Mouse (Mus musculus) lung, postnatal 0 days (tissue): ENCODE data around the gene Ppp1r9a. TPM values are rescaled to one million over a fixed set of nuclear protein-coding genes. Genes with fewer than 3 reads are reported as not detected.
"Not testable (repeated sequence)": the region's sequence is repeated elsewhere in the genome, so short reads cannot be mapped to it uniquely, and the experiment has no call there.

Experiments
- ATAC-seq: fragments of 200-750 bp; cut with Nextera tagmentation; 2 replicates; pipeline ENCODE4 v1.8.0; 2017; ENCODE audit warnings: moderate library complexity
- DNase-seq: peaks from one replicate; pipeline ENCODE4 v3.0.0-alpha.2; 2016; ENCODE audit warnings: low spot score
- H3K27ac ChIP-seq: fragments of 300-500 bp; sonication (generic); 2 replicates; pipeline ENCODE4 v1.5.1; 2014; ENCODE audit warnings: antibody characterized with exemption, mild to moderate bottlenecking, low read length, mixed read lengths
- H3K27me3 ChIP-seq: fragments of 300-500 bp; sonication (generic); replicated peaks from 2 replicates; pipeline ENCODE4 v1.6.1; 2014; ENCODE audit warnings: low read length, mixed read lengths; ENCODE audit not compliant: insufficient read depth
- H3K36me3 ChIP-seq: fragments of 300-500 bp; sonication (generic); 2 replicates; pipeline ENCODE4 v1.6.1; 2014; ENCODE audit warnings: low read length, mixed read lengths; ENCODE audit not compliant: insufficient read depth
- H3K4me1 ChIP-seq: fragments of 300-500 bp; sonication (generic); 2 replicates; pipeline ENCODE4 v1.6.1; 2014; ENCODE audit warnings: antibody characterized with exemption, low read depth, low read length, mixed read lengths; ENCODE audit not compliant: insufficient read depth
- H3K4me2 ChIP-seq: fragments of 300-500 bp; sonication (generic); replicated peaks from 2 replicates; pipeline ENCODE4 v1.6.1; 2014; ENCODE audit warnings: low read depth, mild to moderate bottlenecking, low read length, moderate library complexity, mixed read lengths
- H3K4me3 ChIP-seq: fragments of 300-500 bp; sonication (generic); 2 replicates; pipeline ENCODE4 v1.5.1; 2014; ENCODE audit warnings: low read depth, low read length
- H3K9ac ChIP-seq: fragments of 300-500 bp; sonication (generic); replicated peaks from 2 replicates; pipeline ENCODE4 v1.6.1; 2014; ENCODE audit warnings: low read depth, mild to moderate bottlenecking
- H3K9me3 ChIP-seq: fragments of 300-500 bp; sonication (generic); 2 replicates; pipeline ENCODE4 v1.6.1; 2016; ENCODE audit warnings: low read length, mixed read lengths
- CTCF ChIP-seq: IDR thresholded peaks from 2 replicates; pipeline ENCODE4 v1.5.1; 2016; ENCODE audit warnings: antibody characterized with exemption, mild to moderate bottlenecking
- EP300 ChIP-seq: IDR thresholded peaks from 2 replicates; pipeline ENCODE4 v1.6.1; 2016; ENCODE audit warnings: antibody characterized with exemption, mild to moderate bottlenecking, control low read depth
- WGBS: fragments of 180-500 bp; shearing (Covaris S2); extraction: QIAGEN DNeasy Blood & Tissue Kit; methylation state at CpG from one replicate; pipeline ENCODE4 v1.1.7; 2014; 5-methylcytosine and 5-hydroxymethylcytosine counted together
- polyA plus RNA-seq: library from polyadenylated mRNA; unstranded; fragments of >200 nt; fragmentation: Nextera tagmentation; extraction: Ambion mirVana; gene quantifications from 2 replicates; pipeline ENCODE4 v1.2.1, GENCODE M21; 2015

Gene Ppp1r9a
- 11.2 and 16.2 TPM in 2 replicates for polyA plus RNA-seq

GRCm38 (mm10) chr6:4902674-4903324, at the start of gene Ppp1r9a:
Gene Ppp1r9a, plus strand, starts transcription at chr6:4902917.
- ATAC-seq (peak; percentile 70), DNase-seq (peak; percentile 79)
- H3K4me2 ChIP-seq, result peak within 1 kb of the TSS; percentile 81

GRCm38 (mm10) chr6:4855236-4855635, 47.5 kb upstream of the Ppp1r9a start:
- ATAC-seq, result no peak
- no peaks in the 10 kb centered on the region for H3K9me3 ChIP-seq
- H3K36me3 ChIP-seq, result no peaks in the 10 kb centered on the region
- DNase-seq, result no peak
- no peak overlapping the region for H3K9ac ChIP-seq
- no peak overlapping the region for H3K4me3 ChIP-seq
- H3K4me2 ChIP-seq, result no peak overlapping the region
- no peak overlapping the region for H3K27ac ChIP-seq
- no peaks in the 10 kb centered on the region for H3K4me1 ChIP-seq
- WGBS, result 57% methylated on average over 10 of the region's 10 CpGs
- H3K27me3 ChIP-seq, result no peaks in the 10 kb centered on the region
- TF ChIP-seq CTCF, result no peak
- TF ChIP-seq EP300, result no peak

More at GRCm38 (mm10) chr6:4902674-4903324, at the start of gene Ppp1r9a:
- WGBS, result 5% methylated on average over 28 of the region's 49 CpGs
- Histone ChIP-seq H3K27ac (peak within 1 kb of the TSS; percentile 90), H3K4me1 (peaks cover 2% of the 10 kb centered on the region; the same call in 1 of the 2 replicates), H3K9ac (peak within 1 kb of the TSS; percentile 87), H3K9me3 (no peaks in the 10 kb centered on the region), H3K27me3 (no peaks in the 10 kb centered on the region), H3K36me3 (no peaks in the 10 kb centered on the region), H3K4me3 (peak within 1 kb of the TSS; percentile 74)
- TF ChIP-seq CTCF (peak; percentile 70), EP300 (no peak)

GRCm38 (mm10) chr6:4856919-4857318, 45.8 kb upstream of the Ppp1r9a start:
- Histone ChIP-seq H3K9ac (no peak overlapping the region), H3K4me2 (no peak overlapping the region), H3K9me3 (no peaks in the 10 kb centered on the region), H3K36me3 (no peaks in the 10 kb centered on the region), H3K4me3 (no peak overlapping the region), H3K4me1 (no peaks in the 10 kb centered on the region), H3K27me3 (no peaks in the 10 kb centered on the region), H3K27ac (no peak overlapping the region)
- DNase-seq, result no peak
- TF ChIP-seq CTCF, result no peak
- no peak for TF ChIP-seq EP300
- 94% methylated on average over 11 of the region's 11 CpGs for WGBS
- ATAC-seq, result no peak

- Histone ChIP-seq H3K4me1 (no peaks in the 10 kb centered on the region), H3K4me2 (no peak overlapping the region), H3K9me3 (no peaks in the 10 kb centered on the region), H3K9ac (no peak overlapping the region), H3K27me3 (no peaks in the 10 kb centered on the region), H3K4me3 (no peak overlapping the region), H3K27ac (no peak overlapping the region), H3K36me3 (no peaks in the 10 kb centered on the region)
- DNase-seq, result peak; percentile 27
- TF ChIP-seq EP300 (peak; percentile 21; the same call in 1 of the 2 replicates), CTCF (no peak)
- WGBS, result 61% methylated on average over 3 of the region's 3 CpGs
- peak; percentile 66 for ATAC-seq
These were observed 18.4 kb upstream of the Ppp1r9a start for GRCm38 (mm10) chr6:4884316-4884715.

GRCm38 (mm10) chr6:4889544-4889943, 13.2 kb upstream of the Ppp1r9a start:
- TF ChIP-seq EP300, result no peak
- no peak for TF ChIP-seq CTCF
- Histone ChIP-seq H3K4me1 (no peaks in the 10 kb centered on the region), H3K36me3 (no peaks in the 10 kb centered on the region), H3K27me3 (no peaks in the 10 kb centered on the region), H3K4me3 (no peak overlapping the region), H3K9me3 (no peaks in the 10 kb centered on the region), H3K4me2 (no peak overlapping the region), H3K27ac (no peak overlapping the region), H3K9ac (no peak overlapping the region)
- DNase-seq, result no peak
- no peak for ATAC-seq
- 75% methylated on average over 9 of the region's 9 CpGs for WGBS

- Histone ChIP-seq H3K27me3 (no peaks in the 10 kb centered on the region), H3K4me2 (no peak overlapping the region), H3K9me3 (no peaks in the 10 kb centered on the region), H3K4me1 (no peaks in the 10 kb centered on the region), H3K9ac (no peak overlapping the region), H3K36me3 (no peaks in the 10 kb centered on the region), H3K4me3 (no peak overlapping the region), H3K27ac (no peak overlapping the region)
- 54% methylated on average over 11 of the region's 11 CpGs for WGBS
- TF ChIP-seq CTCF (no peak), EP300 (no peak)
- ATAC-seq (no peak), DNase-seq (no peak)
These were observed 10.3 kb upstream of the Ppp1r9a start for GRCm38 (mm10) chr6:4892417-4892816.

- WGBS, result 61% methylated on average over 12 of the region's 12 CpGs
- ATAC-seq, result not testable (repeated sequence)
These were observed 9.4 kb upstream of the Ppp1r9a start for GRCm38 (mm10) chr6:4893312-4893711.

More at GRCm38 (mm10) chr6:4893312-4893711, 9.4 kb upstream of the Ppp1r9a start:
- DNase-seq, H3K36me3 ChIP-seq, H3K27ac ChIP-seq, H3K9ac ChIP-seq, H3K4me3 ChIP-seq, H3K4me1 ChIP-seq, H3K9me3 ChIP-seq, H3K27me3 ChIP-seq: not testable (repeated sequence)
- H3K4me2 ChIP-seq, result 0 out of 2 replicates have a peak overlapping the region, but pooled peaks have one; percentile 5
